Mouse (Mus musculus): Measurements from ENCODE around the gene Atp2b2.

GRCm38 (mm10) chr6:113768804-113769203 is 273.6 kb downstream of the Atp2b2 start:
- TF ChIP-seq CTCF (IDR thresholded peaks at IDR 0.05; ENCODE audit: low read depth, low read length) (no peak), POLR2A (IDR thresholded peaks at IDR 0.05; ENCODE audit: extremely low read depth, insufficient read depth, low read length) (no peak)
